Mouse (Mus musculus) pancreas, adult 10 weeks (tissue): ENCODE results near the gene Pramef20. TPM values are rescaled to one million over a fixed set of nuclear protein-coding genes. Genes with fewer than 3 reads are reported as not detected.

Source experiments
- polyA plus RNA-seq: library from polyadenylated mRNA; stranded (reverse); fragments of 350-450 nt; fragmentation: Illumina TruSeq; extraction: RNeasy Lipid Tissue Mini Kit (QIAGEN cat#74804); gene quantifications from one replicate; pipeline ENCODE4 v1.2.3, GENCODE M21; 2015; ENCODE audit warnings: low read depth, low replicate concordance; ENCODE audit not compliant: insufficient read depth

Gene Pramef20
- polyA plus RNA-seq, result not detected

GRCm38 (mm10) chr4:144377911-144378310 lies at the start of gene Pramef20:
TSS of gene Pramef20 (minus strand) at chr4:144377933.

GRCm38 (mm10) chr4:144408290-144408689 lies 30.6 kb upstream of the Pramef20 start, which contains the start of gene Pramef12:
TSS of gene Pramef12 (minus strand) at chr4:144408464.

GRCm38 (mm10) chr4:144357642-144358041 lies 20.1 kb downstream of the Pramef20 start, which contains the start of gene Gm13119:
TSS of gene Gm13119 (plus strand) at chr4:144357942.

GRCm38 (mm10) chr4:144329949-144330348 lies 47.8 kb downstream of the Pramef20 start, which contains the start of gene Gm13128:
TSS of gene Gm13128 (plus strand) at chr4:144330249.

Other genes with a start within 250 kb of the Pramef20 start
- gene Oog3, start 215.3 kb downstream of the Pramef20 start, polyA plus RNA-seq, result not detected
- not detected for gene Oog2, start 187.2 kb downstream of the Pramef20 start, polyA plus RNA-seq
- not detected for gene C87977, start 164.6 kb downstream of the Pramef20 start, polyA plus RNA-seq
- not detected for gene Pramel5, start 97.4 kb downstream of the Pramef20 start, polyA plus RNA-seq
- gene Gm13128, start 47.7 kb downstream of the Pramef20 start, polyA plus RNA-seq, result not detected
- gene Gm13119, start 20.0 kb downstream of the Pramef20 start, polyA plus RNA-seq, result not detected
- gene Pramef12, start 30.5 kb upstream of the Pramef20 start, polyA plus RNA-seq, result not detected
- not detected for gene 1700012P22Rik, start 60.8 kb upstream of the Pramef20 start, polyA plus RNA-seq
- gene Gm9944, start 75.4 kb upstream of the Pramef20 start, polyA plus RNA-seq, result not detected
- not detected for gene Aadacl3, start 85.8 kb upstream of the Pramef20 start, polyA plus RNA-seq
- gene 9430007A20Rik, start 141.9 kb upstream of the Pramef20 start, polyA plus RNA-seq, result not detected
- gene Gm13124, start 187.2 kb upstream of the Pramef20 start, polyA plus RNA-seq, result not detected
- not detected for gene Aadacl4, start 235.8 kb upstream of the Pramef20 start, polyA plus RNA-seq